Mouse (Mus musculus) embryonic facial prominence, embryonic 12.5 days (tissue): ENCODE measurements around the gene Mrvi1. TPM values are rescaled to one million over a fixed set of nuclear protein-coding genes. Genes with fewer than 3 reads are reported as not detected.

ENCODE experiments used
- ATAC-seq: fragments of 200-750 bp; cut with Nextera tagmentation; 2 replicates; pipeline ENCODE4 v1.8.0; 2017; ENCODE audit not compliant: insufficient number of reproducible peaks, insufficient read depth, low FRiP score, low TSS enrichment
- H3K27ac ChIP-seq: fragments of 300-500 bp; sonication (generic); 2 replicates; pipeline ENCODE4 v1.5.1; 2016; ENCODE audit warnings: mild to moderate bottlenecking
- H3K27me3 ChIP-seq: fragments of 300-500 bp; sonication (generic); 2 replicates; pipeline ENCODE4 v1.6.1; 2016; ENCODE audit warnings: mild to moderate bottlenecking, moderate library complexity
- H3K36me3 ChIP-seq: fragments of 300-500 bp; sonication (generic); 2 replicates; pipeline ENCODE4 v1.6.1; 2016; ENCODE audit warnings: mild to moderate bottlenecking
- H3K4me1 ChIP-seq: fragments of 300-500 bp; sonication (generic); 2 replicates; pipeline ENCODE4 v1.6.1; 2016
- H3K4me2 ChIP-seq: fragments of 300-500 bp; sonication (generic); replicated peaks from 2 replicates; pipeline ENCODE4 v1.6.1; 2016; ENCODE audit warnings: mild to moderate bottlenecking, moderate library complexity
- H3K4me3 ChIP-seq: fragments of 300-500 bp; sonication (generic); 2 replicates; pipeline ENCODE4 v1.5.1; 2016; ENCODE audit warnings: mild to moderate bottlenecking
- H3K9ac ChIP-seq: fragments of 300-500 bp; sonication (generic); 2 replicates; pipeline ENCODE4 v1.6.1; 2016; ENCODE audit warnings: mild to moderate bottlenecking, moderate library complexity
- H3K9me3 ChIP-seq: fragments of 300-500 bp; sonication (generic); 2 replicates; pipeline ENCODE4 v1.6.1; 2016; ENCODE audit warnings: mild to moderate bottlenecking, moderate library complexity
- WGBS: fragments of 180-500 bp; shearing (Covaris S2); methylation state at CpG from one replicate; pipeline ENCODE4 v1.1.7; 2016; 5-methylcytosine and 5-hydroxymethylcytosine counted together
- polyA plus RNA-seq: library from polyadenylated mRNA; unstranded; fragments of >200 nt; fragmentation: Nextera tagmentation; extraction: Ambion mirVana; gene quantifications from 2 replicates; pipeline ENCODE4 v1.2.1, GENCODE M21; 2016

Gene Mrvi1
- polyA plus RNA-seq, 1 experiment from 2014 or later: 1.2 TPM

DNA sequence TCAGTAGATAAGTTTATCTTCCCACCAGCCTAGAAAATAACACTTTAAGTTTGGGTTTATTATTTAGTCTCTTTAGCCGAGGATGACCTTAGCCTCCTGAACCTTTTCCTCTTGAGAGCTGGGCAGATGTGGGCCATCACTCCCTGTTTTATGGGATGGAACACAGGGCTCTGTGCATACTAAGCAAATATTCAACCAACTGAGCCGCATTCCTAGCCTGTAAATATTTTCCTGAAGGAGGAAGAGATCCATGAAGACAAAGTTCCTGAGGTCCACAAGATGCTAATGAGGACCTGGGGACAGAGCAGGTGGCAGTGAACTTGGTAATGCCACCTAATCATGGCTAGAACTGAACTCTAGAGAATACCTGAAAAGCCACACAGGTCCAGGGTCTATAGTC, 9.5 kb downstream of the Mrvi1 start:
- H3K27ac ChIP-seq: no peak overlapping the region
- WGBS: 87% methylated on average over 2 of the region's 2 CpGs
- no peak overlapping the region for H3K4me2 ChIP-seq
- no peaks in the 10 kb centered on the region for H3K4me1 ChIP-seq
- H3K27me3 ChIP-seq: no peaks in the 10 kb centered on the region
- no peaks in the 10 kb centered on the region for H3K36me3 ChIP-seq
- H3K9me3 ChIP-seq: no peaks in the 10 kb centered on the region
- no peak overlapping the region for H3K9ac ChIP-seq
- no peak for ATAC-seq
- no peak overlapping the region for H3K4me3 ChIP-seq

GRCm38 (mm10) chr7:110967373-110967772, 14.9 kb downstream of the Mrvi1 start:
- H3K4me2 ChIP-seq: no peak overlapping the region
- no peaks in the 10 kb centered on the region for H3K4me1 ChIP-seq
- no peaks in the 10 kb centered on the region for H3K36me3 ChIP-seq
- no peak for ATAC-seq
- H3K9me3 ChIP-seq: no peaks in the 10 kb centered on the region
- no peak overlapping the region for H3K9ac ChIP-seq
- H3K27ac ChIP-seq: no peak overlapping the region
- H3K27me3 ChIP-seq: no peaks in the 10 kb centered on the region
- no peak overlapping the region for H3K4me3 ChIP-seq
- 84% methylated on average over 4 of the region's 4 CpGs for WGBS

DNA sequence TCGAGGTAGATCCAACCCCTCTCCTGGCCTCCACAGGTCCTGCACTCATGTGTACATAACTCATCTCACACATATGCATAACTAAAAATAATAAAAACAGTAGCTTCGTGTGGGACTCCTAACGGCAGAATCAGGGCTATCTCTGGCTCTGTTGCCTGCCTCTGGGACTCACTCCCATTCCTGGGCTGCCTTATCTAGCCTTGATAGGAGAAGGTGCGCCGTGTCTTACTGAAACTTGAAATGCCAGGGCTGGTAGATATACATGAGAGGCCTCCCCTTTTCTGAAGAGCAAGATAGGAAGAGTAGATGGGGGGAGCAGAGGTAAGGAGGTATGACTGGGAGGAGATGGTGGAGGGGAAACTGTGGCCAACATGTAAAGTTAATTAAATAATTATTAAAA, 15.4 kb downstream of the Mrvi1 start:
- no peak overlapping the region for H3K9ac ChIP-seq
- no peak overlapping the region for H3K4me2 ChIP-seq
- H3K36me3 ChIP-seq: no peaks in the 10 kb centered on the region
- H3K4me3 ChIP-seq: no peak overlapping the region
- H3K27me3 ChIP-seq: no peaks in the 10 kb centered on the region
- 88% methylated on average over 5 of the region's 5 CpGs for WGBS
- no peak overlapping the region for H3K27ac ChIP-seq
- H3K9me3 ChIP-seq: no peaks in the 10 kb centered on the region
- ATAC-seq: no peak
- H3K4me1 ChIP-seq: no peaks in the 10 kb centered on the region

DNA sequence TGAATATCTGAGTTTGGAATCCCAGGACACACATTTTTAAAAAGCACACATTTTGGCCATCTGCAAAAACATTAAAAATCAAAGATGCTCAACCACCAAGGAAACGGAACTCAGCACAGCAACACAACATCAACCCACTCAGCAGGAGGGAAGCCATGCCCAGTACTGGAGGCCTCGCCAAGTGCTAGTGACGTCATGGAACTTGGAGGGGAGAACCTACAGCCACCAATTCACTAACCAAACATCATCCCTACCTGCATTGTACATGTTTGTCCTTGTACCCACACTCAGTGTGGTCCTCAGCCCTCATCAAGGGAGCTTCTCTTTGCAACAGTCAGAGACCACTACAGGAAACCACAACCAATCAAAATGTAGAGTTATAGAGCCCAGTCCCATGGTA, 16.9 kb downstream of the Mrvi1 start:
- Histone ChIP-seq H3K4me3 (no peak overlapping the region), H3K27me3 (no peaks in the 10 kb centered on the region)
- no peak for ATAC-seq

GRCm38 (mm10) chr7:110963655-110963997, 18.6 kb downstream of the Mrvi1 start:
- Histone ChIP-seq H3K4me3 (no peak overlapping the region), H3K4me2 (no peak overlapping the region), H3K9ac (no peak overlapping the region), H3K36me3 (no peaks in the 10 kb centered on the region), H3K27me3 (no peaks in the 10 kb centered on the region), H3K27ac (no peak overlapping the region), H3K4me1 (no peaks in the 10 kb centered on the region), H3K9me3 (no peaks in the 10 kb centered on the region)
- 64% methylated on average over 3 of the region's 3 CpGs for WGBS
- no peak for ATAC-seq

More for the DNA sequence above, 16.9 kb downstream of the Mrvi1 start:
- 77% methylated on average over 3 of the region's 3 CpGs for WGBS
- no peaks in the 10 kb centered on the region for H3K9me3 ChIP-seq
- H3K9ac ChIP-seq: no peak overlapping the region
- H3K36me3 ChIP-seq: no peaks in the 10 kb centered on the region
- no peak overlapping the region for H3K27ac ChIP-seq
- no peaks in the 10 kb centered on the region for H3K4me1 ChIP-seq
- H3K4me2 ChIP-seq: no peak overlapping the region

DNA sequence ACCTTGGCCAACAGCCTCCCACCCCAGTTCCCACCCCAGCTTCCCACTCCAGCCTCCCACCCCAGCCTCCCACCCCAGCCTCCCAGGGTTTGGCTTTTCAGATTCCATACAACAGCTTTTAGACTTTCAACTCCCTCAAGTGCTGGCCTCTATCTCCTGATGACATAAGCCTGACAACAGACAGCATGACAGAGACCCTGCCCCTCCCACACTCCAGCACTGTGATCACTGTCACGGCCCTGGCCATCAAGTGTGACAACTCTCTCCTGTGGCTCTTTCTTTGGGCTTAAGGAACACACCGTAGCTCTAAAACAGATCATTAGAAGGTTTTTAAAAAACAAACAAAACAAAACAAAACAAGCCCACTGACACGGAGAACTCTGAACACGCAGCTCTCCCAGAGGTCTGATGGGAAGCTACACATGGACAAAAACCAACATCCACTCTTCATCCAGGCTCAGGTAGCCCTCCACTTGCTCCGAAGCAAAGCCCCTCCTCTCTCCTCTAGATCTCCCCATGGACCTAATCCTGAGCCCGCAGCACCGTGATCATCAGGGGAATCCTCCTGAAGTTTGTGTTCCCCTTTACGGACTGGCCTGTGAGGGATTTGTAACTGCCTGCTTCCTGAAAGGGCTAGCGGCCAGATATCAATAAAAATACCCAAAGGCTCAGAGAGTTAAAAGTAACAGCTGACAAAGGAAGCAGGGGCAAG, 19.2 kb downstream of the Mrvi1 start:
- Histone ChIP-seq H3K4me1 (no peaks in the 10 kb centered on the region), H3K27ac (no peak overlapping the region), H3K4me2 (no peak overlapping the region), H3K9me3 (no peaks in the 10 kb centered on the region), H3K4me3 (no peak overlapping the region), H3K36me3 (no peaks in the 10 kb centered on the region), H3K27me3 (no peaks in the 10 kb centered on the region), H3K9ac (no peak overlapping the region)
- ATAC-seq: no peak
- 66% methylated on average over 9 of the region's 9 CpGs for WGBS

DNA sequence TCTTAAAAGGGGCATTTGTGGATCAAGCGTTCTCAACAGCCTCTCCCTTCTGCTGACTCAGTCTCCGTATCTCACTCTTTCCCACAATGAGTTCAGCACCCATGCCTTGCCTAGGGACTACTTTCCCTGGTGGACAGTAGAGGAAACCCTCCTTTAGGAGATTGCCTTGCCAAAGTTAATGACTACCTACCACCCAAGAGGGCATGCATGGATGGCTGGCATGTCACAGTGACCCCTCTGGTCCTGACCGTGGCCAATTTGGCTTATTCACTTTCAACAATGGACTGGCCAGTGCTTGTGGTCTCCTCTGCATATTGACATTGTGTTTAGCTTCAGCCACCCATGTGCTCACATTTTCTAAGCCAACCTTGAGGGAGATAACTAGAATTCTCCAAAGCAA, 19.8 kb downstream of the Mrvi1 start:
- H3K9me3 ChIP-seq: no peaks in the 10 kb centered on the region
- no peaks in the 10 kb centered on the region for H3K4me1 ChIP-seq
- no peaks in the 10 kb centered on the region for H3K27me3 ChIP-seq
- no peak for ATAC-seq
- H3K36me3 ChIP-seq: no peaks in the 10 kb centered on the region
- H3K9ac ChIP-seq: no peak overlapping the region
- WGBS: 84% methylated on average over 3 of the region's 3 CpGs
- no peak overlapping the region for H3K4me2 ChIP-seq
- no peak overlapping the region for H3K4me3 ChIP-seq
- H3K27ac ChIP-seq: no peak overlapping the region

- Histone ChIP-seq H3K4me3 (no peak overlapping the region), H3K4me2 (no peak overlapping the region), H3K27ac (no peak overlapping the region), H3K36me3 (no peaks in the 10 kb centered on the region), H3K4me1 (no peaks in the 10 kb centered on the region), H3K9me3 (no peaks in the 10 kb centered on the region), H3K9ac (no peak overlapping the region), H3K27me3 (no peaks in the 10 kb centered on the region)
- WGBS: 90% methylated on average over 14 of the region's 14 CpGs
- no peak for ATAC-seq
Measured at GRCm38 (mm10) chr7:110956422-110957170, 25.7 kb downstream of the Mrvi1 start.

DNA sequence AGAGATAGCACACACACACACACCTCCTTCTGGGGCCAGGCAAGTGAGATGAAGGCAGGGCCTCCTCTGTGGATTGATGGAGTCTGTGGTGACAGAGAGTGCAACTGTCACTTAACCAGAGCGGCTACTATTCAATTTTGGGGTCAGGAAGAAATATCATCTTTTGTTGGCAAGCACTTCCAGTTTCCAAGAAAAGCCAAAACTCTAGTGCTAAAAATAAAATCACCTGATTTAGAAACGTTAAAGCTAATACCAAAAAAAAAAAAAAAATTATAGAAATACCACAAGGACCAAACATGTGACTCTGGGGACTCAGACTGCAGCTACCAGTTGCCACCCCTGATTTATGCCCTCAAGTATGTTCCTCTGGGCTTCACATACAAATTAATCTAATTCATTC, 26.7 kb downstream of the Mrvi1 start:
- WGBS: 83% methylated on average over 2 of the region's 2 CpGs
- no peak for ATAC-seq
- H3K27ac ChIP-seq: no peak overlapping the region
- H3K27me3 ChIP-seq: no peaks in the 10 kb centered on the region
- H3K9me3 ChIP-seq: no peaks in the 10 kb centered on the region
- no peak overlapping the region for H3K4me3 ChIP-seq
- no peak overlapping the region for H3K4me2 ChIP-seq
- no peaks in the 10 kb centered on the region for H3K36me3 ChIP-seq
- no peaks in the 10 kb centered on the region for H3K4me1 ChIP-seq
- no peak overlapping the region for H3K9ac ChIP-seq

DNA sequence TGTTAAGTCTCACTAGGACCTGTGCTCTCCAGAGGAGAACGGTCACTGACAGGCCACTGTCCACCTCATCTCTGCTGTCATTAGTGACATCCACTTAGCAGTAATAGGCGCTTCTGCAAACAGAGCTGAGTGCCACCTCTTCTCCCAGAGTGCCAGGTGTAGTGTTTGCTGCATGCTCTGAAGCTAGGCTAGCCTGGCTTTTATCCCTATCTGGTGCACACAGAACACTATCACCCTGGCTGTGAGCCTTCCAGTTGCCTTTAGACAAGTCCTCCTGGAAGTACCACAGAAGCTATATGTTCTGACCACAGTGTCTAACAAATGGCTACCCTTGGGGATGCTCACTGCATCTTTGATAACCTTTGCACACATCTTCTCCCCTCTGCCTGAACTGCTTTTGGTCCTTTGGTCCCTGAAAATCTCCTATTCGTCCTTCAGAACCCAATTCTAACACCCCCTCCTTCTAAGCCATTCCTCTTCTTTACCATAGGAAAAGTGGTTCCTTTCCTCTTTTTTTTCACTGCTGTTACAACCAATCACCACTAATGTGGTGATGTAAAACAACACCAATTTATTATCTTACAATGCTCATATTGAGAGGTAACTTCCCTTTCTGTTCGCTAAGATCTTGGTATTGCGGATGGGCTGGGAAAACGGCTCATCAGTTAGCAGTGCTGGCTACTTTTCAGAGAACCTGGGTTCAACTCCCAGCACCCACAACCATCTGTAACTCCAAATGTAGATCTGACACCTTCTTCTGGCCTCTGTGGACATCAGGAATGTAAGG, 28.0 kb downstream of the Mrvi1 start:
- Histone ChIP-seq H3K4me1 (no peaks in the 10 kb centered on the region), H3K4me2 (no peak overlapping the region), H3K27ac (no peak overlapping the region), H3K9me3 (no peaks in the 10 kb centered on the region), H3K9ac (no peak overlapping the region), H3K27me3 (no peaks in the 10 kb centered on the region), H3K36me3 (no peaks in the 10 kb centered on the region), H3K4me3 (no peak overlapping the region)
- WGBS: 85% methylated on average over 6 of the region's 6 CpGs
- ATAC-seq: no peak

- H3K9me3 ChIP-seq: no peaks in the 10 kb centered on the region
- H3K9ac ChIP-seq: no peak overlapping the region
- no peaks in the 10 kb centered on the region for H3K27me3 ChIP-seq
- H3K4me2 ChIP-seq: no peak overlapping the region
- no peaks in the 10 kb centered on the region for H3K4me1 ChIP-seq
- no peak overlapping the region for H3K27ac ChIP-seq
- WGBS: 79% methylated on average over 1 of the region's 1 CpGs
- ATAC-seq: no peak
- H3K36me3 ChIP-seq: no peaks in the 10 kb centered on the region
- H3K4me3 ChIP-seq: no peak overlapping the region
Measured at GRCm38 (mm10) chr7:110953210-110953609, 29.1 kb downstream of the Mrvi1 start.

DNA sequence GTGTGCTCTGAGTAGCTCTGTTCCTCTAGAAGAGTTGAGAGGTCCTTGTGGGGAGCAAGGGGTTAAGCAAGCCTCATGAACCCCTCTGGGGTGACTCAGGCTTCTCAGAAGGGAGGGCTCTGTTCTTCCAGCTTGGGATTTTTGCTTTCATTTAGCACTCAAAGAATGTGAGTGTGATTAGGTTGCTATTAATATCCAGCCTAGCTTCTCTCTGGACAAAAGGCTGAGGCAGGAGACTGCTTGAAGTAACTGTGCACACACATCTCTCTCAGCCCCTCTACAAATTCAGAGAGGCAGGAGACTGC, 31.7 kb downstream of the Mrvi1 start:
- Histone ChIP-seq H3K4me3 (no peak overlapping the region), H3K27me3 (no peaks in the 10 kb centered on the region), H3K27ac (no peak overlapping the region), H3K9me3 (no peaks in the 10 kb centered on the region), H3K36me3 (no peaks in the 10 kb centered on the region), H3K9ac (no peak overlapping the region), H3K4me2 (no peak overlapping the region), H3K4me1 (no peaks in the 10 kb centered on the region)
- ATAC-seq: no peak
